Mouse (Mus musculus): ENCODE data around the gene Clba1.

- TF ChIP-seq ZNF384 (IDR thresholded peaks at IDR 0.05; ENCODE audit: low read depth, low read length): no peak
- no peak for TF ChIP-seq CHD2 (IDR thresholded peaks at IDR 0.05; ENCODE audit: low read depth, low read length)
These were observed 21.8 kb downstream of the Clba1 start for GRCm38 (mm10) chr12:112830570-112830969.
